Mouse (Mus musculus) Muller cell, postnatal 12 days (primary cell): ENCODE data around the gene Lsm4.

Source experiments
- DNase-seq: peaks from one replicate; pipeline ENCODE4 v3.0.0-alpha.2; 2015; ENCODE audit errors: inconsistent ontology term

Gene Lsm4

DNA sequence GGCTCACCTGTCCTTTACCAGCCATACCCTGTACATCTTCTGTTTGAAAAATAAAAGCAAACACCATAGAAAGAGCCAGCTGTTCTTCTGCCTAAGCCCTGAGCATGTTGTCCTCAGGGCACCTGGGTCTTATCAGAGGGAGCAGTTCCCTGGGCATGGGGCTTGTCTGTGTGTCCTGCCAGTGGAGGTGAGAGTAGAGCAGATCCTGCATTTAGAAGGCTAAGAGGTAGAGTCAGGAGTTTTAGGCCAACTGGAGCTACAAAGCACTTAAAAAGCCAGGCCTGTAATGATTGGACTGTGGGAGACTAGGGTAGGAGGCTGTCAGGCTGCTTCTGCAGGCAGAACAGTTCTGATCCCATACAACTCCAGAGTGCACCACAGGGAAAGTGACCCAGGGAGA is 5.6 kb downstream of the Lsm4 start:
- DNase-seq: no peak

DNA sequence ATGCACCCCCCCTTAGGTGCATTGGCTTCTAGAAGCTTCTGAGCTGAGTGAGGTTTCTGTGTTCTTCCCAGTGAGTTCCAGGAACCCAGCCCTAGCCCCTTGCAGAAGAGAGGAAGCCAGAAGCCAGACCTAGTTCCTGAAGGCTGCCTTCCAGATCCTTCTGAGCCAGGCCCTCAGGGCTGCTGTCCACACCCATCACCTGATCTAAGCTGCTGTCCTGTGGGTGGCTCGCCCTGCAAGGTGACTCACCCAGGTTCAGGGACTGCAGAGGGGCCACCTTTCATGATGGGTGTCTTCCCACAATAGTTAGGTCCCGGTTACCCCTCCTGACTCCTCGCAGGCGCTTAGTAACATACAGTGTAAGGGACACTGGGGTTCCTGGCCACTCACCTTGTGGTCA is 6.4 kb downstream of the Lsm4 start:
- no peak for DNase-seq

DNA sequence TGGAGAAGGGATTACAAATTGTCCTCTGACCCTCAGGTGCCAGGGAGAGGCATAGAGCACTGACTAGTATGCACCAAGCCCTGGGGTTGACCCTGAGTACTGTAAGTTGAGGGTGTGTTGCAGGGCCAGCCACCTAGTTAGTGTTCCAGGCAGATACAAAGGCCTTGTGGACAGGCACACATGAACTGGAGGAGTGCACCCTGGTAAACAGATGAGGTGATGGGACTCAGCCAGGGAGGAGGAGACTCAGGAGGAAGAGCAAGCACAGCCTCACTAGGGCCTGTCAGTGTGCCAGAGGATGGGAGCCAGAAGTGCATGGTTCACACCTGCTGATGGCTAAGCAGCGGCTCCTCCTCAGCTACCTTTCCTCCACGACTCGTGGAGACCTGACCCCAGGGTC is 7.0 kb downstream of the Lsm4 start:
- no peak for DNase-seq

DNA sequence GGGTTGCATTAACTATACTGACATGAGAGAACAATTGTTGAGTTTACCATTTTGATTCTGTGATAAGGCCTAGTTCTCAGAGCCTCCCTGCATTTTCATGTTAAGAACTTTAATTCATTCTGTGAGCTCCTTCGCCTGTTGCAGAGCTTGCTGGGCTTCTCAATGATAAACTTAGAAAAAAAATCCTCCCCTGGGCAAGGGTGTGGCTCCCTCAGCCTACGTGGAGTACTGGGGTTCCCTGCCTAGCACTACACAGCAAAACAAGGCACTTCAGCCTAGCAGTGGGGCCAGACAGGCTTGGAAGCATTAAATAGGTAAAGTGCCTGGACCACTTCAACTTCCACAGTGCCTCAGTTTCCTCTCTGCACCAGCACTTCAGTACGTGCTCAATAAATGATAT is 8.4 kb downstream of the Lsm4 start:
- no peak for DNase-seq

DNA sequence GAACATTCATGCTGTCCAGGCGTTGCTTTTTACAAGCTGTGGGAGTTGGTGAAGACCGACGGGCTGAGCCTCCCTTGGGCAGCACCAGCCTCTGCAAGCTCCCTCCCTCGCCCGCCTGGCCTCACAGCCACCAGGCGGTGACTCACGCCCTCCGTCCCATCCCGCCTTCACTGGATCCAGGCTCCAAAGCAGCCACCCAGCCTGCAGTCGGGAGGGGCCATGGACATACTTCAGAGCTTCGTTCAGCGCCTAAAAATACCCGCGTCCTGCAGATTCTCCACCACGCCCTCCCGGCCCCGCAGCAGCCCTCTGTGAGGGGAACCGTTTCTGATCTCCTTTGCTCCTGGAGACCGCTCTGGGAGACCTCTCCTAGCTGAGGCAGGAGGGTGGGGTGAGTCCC is 9.1 kb downstream of the Lsm4 start:
- peak; percentile 92 for DNase-seq

GRCm38 (mm10) chr8:70682692-70683091 is 9.6 kb downstream of the Lsm4 start:
- DNase-seq: peak; percentile 46

GRCm38 (mm10) chr8:70684291-70684690 is 11.2 kb downstream of the Lsm4 start:
- DNase-seq: no peak

DNA sequence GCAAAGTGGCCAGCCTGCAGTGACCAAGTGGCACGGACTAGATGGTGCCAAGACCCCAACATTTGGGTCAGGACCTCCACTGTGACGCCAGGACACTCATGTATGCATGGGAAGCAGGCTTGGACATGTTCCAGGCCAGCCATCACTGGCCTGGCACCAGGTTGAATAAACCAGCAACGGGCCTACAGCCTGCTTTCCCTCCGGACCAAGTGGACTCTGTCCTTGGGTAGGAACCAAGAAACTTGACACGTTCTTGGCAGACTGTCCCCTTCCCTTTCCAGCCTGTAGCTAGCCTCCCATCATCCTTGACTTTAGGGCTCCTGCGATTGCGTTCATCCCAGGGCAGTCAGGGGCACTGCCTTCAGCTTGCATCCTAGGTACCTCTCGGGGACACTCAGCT is 14.5 kb downstream of the Lsm4 start:
- peak; percentile 29 for DNase-seq

- DNase-seq: no peak
Measured at GRCm38 (mm10) chr8:70688136-70688535, 15.1 kb downstream of the Lsm4 start.

GRCm38 (mm10) chr8:70689892-70690390 is 16.9 kb downstream of the Lsm4 start:
- DNase-seq: no peak

DNA sequence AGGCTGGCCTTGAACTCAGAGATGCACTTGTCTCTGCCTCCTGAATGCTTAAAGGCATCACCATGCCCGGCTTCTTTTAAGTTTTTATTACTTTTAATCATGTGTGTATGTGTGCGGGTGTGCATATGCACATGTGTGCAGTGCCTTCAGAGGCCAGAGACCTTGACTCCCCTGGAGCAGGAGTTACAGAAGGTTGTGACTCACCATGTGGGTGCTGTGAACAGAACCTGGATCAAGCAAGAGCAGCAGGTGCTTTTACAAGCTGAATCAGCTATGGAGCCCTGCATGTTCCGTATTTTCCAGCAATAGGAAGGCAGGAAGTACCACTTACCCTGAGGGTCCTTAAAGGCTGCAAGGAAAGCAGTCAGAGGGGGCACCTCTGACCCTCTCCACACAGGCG is 18.2 kb downstream of the Lsm4 start:
- no peak for DNase-seq

DNA sequence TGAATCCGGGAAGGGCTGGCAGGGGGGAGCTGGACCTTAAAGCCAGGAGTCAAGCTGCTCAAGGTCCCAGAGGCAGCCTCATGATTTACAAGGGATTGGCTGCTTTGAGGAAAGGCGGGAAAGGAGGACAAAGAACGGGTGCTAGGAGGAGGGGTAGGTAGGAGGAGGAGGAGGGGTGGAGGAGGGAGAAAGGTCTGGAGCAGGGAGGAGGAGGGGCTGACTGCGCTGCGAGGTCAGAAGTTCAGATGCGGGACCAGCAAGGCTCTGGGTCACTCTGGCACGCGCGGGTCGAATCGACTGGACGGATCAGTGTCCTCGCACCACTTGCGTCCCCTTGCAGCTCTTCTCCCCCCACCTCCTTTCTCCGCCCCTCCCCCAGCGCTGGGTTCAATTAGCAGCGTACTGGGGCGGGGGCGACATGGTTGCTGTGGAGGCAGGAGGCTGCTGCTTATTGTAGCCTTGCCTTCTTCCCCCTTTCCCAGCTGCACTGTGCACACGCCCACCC is 18.7 kb downstream of the Lsm4 start:
- DNase-seq: no peak

DNA sequence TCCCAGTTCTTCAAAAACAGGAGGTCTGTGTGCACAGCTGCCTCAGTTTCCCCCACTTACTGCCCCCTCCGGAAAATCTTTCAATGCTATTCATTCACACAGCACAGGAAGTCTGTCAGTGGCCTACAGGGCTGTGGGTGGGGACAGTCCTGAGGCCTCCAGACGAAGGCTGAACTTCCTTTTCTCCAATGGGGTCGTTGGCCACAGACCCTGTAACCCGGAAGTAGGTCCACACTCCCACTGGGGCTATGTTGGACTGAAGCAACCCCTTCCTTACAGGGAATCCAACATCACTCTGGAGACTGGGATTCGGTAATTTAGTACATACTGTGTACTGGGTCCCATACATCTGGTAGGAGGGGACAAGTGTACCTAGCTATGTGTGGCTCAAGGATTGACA is 20.6 kb downstream of the Lsm4 start:
- no peak for DNase-seq

DNA sequence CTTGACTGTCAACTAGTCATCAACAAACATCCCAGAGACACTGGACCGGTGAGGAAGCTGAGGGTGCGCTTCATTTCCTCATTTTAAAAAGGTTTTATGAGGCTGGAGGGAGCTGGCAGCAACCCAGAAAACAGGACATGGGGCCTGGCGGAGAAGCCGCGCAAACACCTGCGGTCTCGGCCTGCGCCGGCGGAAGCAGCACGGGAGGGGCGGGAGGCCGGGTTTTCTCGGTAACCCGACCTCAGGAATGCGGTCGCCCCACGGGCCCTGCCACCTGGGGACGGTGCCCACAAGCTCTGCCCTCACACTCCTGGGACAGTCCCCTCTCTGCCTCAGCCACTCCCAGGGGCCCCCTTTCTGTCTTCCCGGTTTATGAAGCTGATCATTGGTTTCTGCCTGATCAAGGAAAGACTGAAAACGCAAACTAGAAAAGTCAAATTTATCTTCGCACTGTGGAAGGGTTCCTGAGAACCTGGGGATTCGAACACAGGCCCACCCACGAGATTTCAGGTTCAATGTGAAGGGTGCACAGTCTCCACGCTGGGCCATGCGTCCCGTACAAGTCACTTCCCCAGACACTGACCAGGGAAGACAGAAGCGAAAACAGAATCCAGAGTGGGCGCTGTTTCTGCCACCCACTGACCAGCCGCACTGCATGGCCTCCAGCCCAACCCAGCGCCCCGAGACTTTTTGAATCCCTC is 22.4 kb downstream of the Lsm4 start:
- no peak for DNase-seq

- DNase-seq: peak; percentile 76
Measured at GRCm38 (mm10) chr8:70696019-70696885, 23.2 kb downstream of the Lsm4 start.

- no peak for DNase-seq
Measured at GRCm38 (mm10) chr8:70696946-70697345, 23.9 kb downstream of the Lsm4 start.

DNA sequence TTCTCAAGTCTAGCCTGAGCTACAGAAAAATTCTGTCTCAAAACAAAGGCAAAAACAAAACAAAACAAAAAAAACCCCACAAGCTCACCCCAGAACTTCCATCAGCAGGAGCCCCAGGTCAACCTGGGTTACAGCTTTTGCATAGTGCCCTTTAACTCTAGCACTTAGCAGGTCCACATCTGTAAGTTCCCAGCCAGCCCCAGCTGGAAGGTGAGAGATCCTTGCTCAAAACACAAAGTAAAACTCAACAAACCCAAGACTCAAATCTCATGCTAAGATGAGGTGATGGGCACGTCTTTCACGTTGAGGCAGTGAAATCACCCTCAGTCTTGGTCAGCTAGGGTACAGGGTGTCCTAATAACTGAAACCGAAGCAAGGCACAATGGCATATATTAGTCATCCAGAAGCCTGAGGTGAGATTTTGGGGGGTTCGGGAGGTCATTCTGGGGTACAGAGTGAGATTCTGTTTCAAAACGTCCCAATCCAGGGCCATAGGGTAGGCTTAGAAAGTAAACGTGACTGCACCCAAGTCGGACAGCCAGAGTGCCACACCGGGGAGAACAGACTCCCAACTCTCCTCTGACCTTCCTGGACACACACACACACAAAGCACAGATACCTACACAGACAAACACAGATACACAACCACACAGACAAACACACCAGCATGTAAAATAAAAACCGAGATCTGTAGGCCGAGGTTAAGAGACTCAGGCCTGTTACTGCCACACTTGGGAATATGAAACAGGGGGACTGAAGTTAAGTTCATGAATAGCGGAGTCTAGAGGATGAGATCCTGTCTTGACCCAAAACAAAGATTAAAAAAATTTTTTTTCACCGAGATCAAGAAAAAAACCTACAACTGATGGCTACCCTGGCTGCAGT is 24.6 kb downstream of the Lsm4 start:
- no peak for DNase-seq

DNA sequence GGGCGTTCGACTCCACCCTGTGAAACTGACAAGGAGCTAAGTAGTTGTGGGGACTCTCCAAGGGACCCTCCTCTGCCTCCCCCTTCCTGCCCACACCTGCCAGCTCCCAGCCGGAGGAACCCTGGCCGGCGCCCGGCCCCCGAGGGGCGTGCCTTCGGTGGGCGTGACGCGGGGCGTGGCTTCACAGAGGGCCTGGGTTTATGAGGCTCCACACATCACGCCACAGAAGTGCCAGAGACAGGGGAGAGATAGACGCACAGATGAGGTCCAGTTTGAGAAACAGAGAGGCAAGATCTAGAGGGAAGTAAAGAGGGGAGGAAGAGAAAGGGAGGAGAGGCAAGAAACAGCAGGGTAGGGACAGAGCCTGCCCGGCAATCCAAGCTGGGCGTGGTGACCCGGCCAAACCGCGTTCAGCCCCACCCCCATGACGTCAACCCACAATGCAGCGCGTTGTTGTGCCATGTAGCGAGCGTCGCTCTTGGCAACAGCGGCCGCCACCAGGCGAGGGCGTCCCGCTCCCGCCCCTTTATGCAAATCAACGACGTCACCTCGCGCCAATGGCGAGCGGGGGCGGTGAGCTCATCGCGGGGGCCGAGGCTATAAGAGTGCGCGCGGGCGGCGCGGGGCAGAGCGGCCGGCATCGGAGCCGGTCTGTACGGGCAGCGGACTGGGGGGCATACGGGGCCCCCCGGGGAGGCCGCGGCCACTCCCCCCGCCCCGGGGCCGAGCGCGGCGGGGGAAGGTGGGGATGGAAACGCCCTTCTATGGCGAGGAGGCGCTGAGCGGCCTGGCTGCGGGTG is 25.5 kb downstream of the Lsm4 start, which contains the start of gene Jund:
Gene Jund (plus strand): TSS at position 640 of the 800 bp plus-strand sequence.
- DNase-seq: peak; percentile 99

- no peak for DNase-seq
Measured at GRCm38 (mm10) chr8:70699116-70699833, 26.2 kb downstream of the Lsm4 start.
